Mouse (Mus musculus): ENCODE results near the gene Gm10192.

DNA sequence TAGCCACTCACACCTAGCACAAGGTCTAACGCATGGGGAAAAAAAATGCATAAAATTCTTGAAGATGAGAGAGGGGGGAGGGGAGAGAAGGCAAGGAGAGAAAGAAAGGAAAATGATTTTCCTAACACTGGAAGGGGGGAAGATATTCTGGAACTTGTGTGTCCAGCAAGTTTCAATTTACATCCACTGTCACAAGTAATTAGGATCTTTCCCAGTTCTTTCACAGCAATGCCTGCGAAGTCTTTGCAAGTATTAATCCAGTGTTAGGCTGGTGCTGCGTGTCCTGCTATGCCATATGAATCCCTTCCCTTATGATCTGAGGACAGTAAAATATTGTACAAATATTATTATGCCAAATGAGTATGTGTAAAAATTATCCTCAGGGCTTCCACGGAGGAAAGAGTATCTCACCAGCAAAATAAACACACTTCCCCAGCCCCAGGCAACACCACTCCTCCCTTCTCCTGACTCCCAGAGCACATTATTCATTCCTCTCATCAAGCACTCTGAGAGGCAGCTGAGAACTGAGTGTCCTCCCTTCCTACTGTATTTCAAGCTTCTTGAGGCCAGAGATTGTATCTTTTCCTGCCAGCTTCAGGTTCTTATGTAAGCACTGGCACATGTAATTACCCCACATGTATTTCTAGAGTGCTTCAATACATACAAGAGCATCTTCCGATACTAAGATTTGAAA is 47.6 kb upstream of the Gm10192 start:
- TF ChIP-seq CTCF (IDR thresholded peaks at IDR 0.05; ENCODE audit: borderline replicate concordance, insufficient read depth, low read length): no peak
- no peak for TF ChIP-seq POLR2A (IDR thresholded peaks at IDR 0.05; ENCODE audit: low read depth, low read length)

Data from embryonic fibroblast, embryonic 13.5 days (primary cell).